21 mouse cellular contexts compared by ENCODE assay signal in the genomic region with DNA sequence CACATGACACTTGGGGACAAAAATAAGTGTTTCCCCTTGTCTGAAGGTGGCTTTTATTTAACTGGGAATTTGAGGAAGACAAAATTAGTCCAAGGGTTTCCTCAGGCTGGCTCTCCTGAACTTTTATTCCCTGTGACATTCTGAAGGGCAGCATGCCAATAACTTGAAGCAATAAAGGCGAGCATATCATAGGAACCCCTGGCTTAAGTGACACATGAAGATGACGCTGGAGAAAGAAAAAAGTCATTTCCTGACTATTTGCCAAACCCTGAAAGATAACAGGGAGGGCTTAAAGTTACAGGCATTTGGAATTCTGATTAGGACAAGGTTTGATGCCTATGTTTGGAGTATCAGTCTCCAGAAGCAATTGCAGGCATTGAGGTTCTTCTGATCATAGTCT. TPM values are rescaled to one million over a fixed set of nuclear protein-coding genes. Genes with fewer than 3 reads are reported as not detected.
"Had no signal": no experiment of that assay in that cellular context is flagged by ENCODE, and none has a peak within 500 bp of the region (broad histone marks: within the 10 kb centered on the region; RNA-seq: fewer than 3 reads in every experiment).

No protein-coding gene starts in this region.

- DNase-seq: kidney, postnatal 10 days; kidney, postnatal 36 days; liver; lung, adult 18-20 months; lung, postnatal 14 days; right cerebral cortex, postnatal 14 days; right cerebral cortex, postnatal 4 days; thymus, adult 2 months; thymus, postnatal 14 days; thymus, postnatal 4 days had no signal

- ATAC-seq: liver, embryonic 12.5 days; midbrain, embryonic 15.5 days had no signal

- H3K36me3 ChIP-seq: kidney, embryonic 15.5 days; limb, embryonic 10.5 days; limb, embryonic 13.5 days; liver, embryonic 12.5 days; liver, embryonic 15.5 days; midbrain, embryonic 12.5 days; midbrain, embryonic 15.5 days; neural tube, embryonic 12.5 days; neural tube, embryonic 15.5 days had no signal

- H3K4me3 ChIP-seq: kidney, embryonic 15.5 days; limb, embryonic 10.5 days; limb, embryonic 13.5 days; liver, embryonic 12.5 days; liver, embryonic 15.5 days; midbrain, embryonic 12.5 days; midbrain, embryonic 15.5 days; neural tube, embryonic 12.5 days; neural tube, embryonic 15.5 days had no signal

- H3K9ac ChIP-seq: kidney, embryonic 15.5 days; limb, embryonic 13.5 days; liver, embryonic 12.5 days; liver, embryonic 15.5 days; midbrain, embryonic 12.5 days; midbrain, embryonic 15.5 days; neural tube, embryonic 12.5 days; neural tube, embryonic 15.5 days had no signal

- H3K9me3 ChIP-seq: kidney, embryonic 15.5 days; limb, embryonic 10.5 days; limb, embryonic 13.5 days; liver, embryonic 12.5 days; liver, embryonic 15.5 days; midbrain, embryonic 12.5 days; midbrain, embryonic 15.5 days; neural tube, embryonic 12.5 days; neural tube, embryonic 15.5 days had no signal

- H3K4me2 ChIP-seq: kidney, embryonic 15.5 days; limb, embryonic 13.5 days; liver, embryonic 12.5 days; liver, embryonic 15.5 days; midbrain, embryonic 12.5 days; midbrain, embryonic 15.5 days; neural tube, embryonic 12.5 days; neural tube, embryonic 15.5 days had no signal

- H3K4me1 ChIP-seq: kidney, embryonic 15.5 days; limb, embryonic 10.5 days; limb, embryonic 13.5 days; liver, embryonic 12.5 days; liver, embryonic 15.5 days; midbrain, embryonic 12.5 days; midbrain, embryonic 15.5 days; neural tube, embryonic 12.5 days; neural tube, embryonic 15.5 days had no signal

- H3K27ac ChIP-seq: kidney, embryonic 15.5 days; limb, embryonic 10.5 days; limb, embryonic 13.5 days; liver, embryonic 12.5 days; liver, embryonic 15.5 days; macrophage; midbrain, embryonic 12.5 days; midbrain, embryonic 15.5 days; neural tube, embryonic 12.5 days; neural tube, embryonic 15.5 days; stomach, postnatal 0 days had no signal

- H3K27me3 ChIP-seq: kidney, embryonic 15.5 days; limb, embryonic 13.5 days; liver, embryonic 15.5 days; midbrain, embryonic 12.5 days; midbrain, embryonic 15.5 days; neural tube, embryonic 12.5 days; neural tube, embryonic 15.5 days had no signal

RNA-seq across cellular contexts. Expression of gene 4430402I18Rik, which starts 20.3 kb away (rescaled TPM):
- polyA plus RNA-seq: limb, embryonic 10.5 days had no signal
